Mouse (Mus musculus): Measurements from ENCODE around the gene Shisa8. TPM values are rescaled to one million over a fixed set of nuclear protein-coding genes. Genes with fewer than 3 reads are reported as not detected.
A peak's percentile ranks its signal among the peaks of the same experiment; 100 is the strongest.

Shisa8 gene
- polyA plus RNA-seq, 1 experiment from 2014 or later = 0.13 TPM

DNA sequence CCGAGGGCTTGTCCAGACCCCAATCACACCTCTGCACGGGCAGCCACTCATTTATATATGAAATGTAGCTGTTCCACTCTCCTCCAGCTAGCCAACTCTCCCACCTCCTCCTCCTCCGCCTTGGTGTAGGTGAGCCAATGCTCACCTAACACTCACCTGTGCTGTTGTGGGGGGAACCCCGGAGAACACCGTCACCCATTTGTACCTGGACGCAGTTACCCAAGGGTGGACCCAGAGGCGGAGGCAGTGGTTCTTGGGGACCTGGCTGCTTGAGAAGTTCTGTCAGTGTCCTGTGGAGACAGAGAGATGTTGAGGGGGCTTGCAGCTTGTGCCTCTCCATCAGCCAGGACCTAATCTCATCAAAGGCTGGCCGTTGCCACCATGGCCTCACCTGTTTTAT, 4.3 kb downstream of the Shisa8 start:
- Histone ChIP-seq H3K4me2 (ENCODE audit: low read depth, low read length) (no peak overlapping the region), H3K36me3 (replicated peaks; ENCODE audit: insufficient read depth, low read length) (peaks cover 23% of the 10 kb centered on the region), H3K4me3 (ENCODE audit: low read depth, low read length) (no peak overlapping the region), H3K27ac (ENCODE audit: low read depth) (no peak overlapping the region), H3K4me1 (ENCODE audit: insufficient read depth) (peaks cover 13% of the 10 kb centered on the region), H3K9ac (replicated peaks) (no peak overlapping the region), H3K9me3 (ENCODE audit: low read length) (no peaks in the 10 kb centered on the region), H3K27me3 (ENCODE audit: insufficient read depth, low read length) (peaks cover 41% of the 10 kb centered on the region)
- no peak for TF ChIP-seq EP300 (IDR thresholded peaks at IDR 0.05; ENCODE audit: low read depth)
- TF ChIP-seq CTCF (IDR thresholded peaks at IDR 0.05; ENCODE audit: low read depth) = no peak
- 84% methylated on average over 8 of the region's 8 CpGs for WGBS (ENCODE audit: insufficient replicate concordance)
- DNase-seq = no peak
- ATAC-seq = no peak

- Histone ChIP-seq H3K27me3 (ENCODE audit: insufficient read depth, low read length) (peaks cover 34% of the 10 kb centered on the region), H3K4me3 (ENCODE audit: low read depth, low read length) (no peak overlapping the region)
- no peak for TF ChIP-seq EP300 (IDR thresholded peaks at IDR 0.05; ENCODE audit: low read depth)
These were observed 5.0 kb downstream of the Shisa8 start for GRCm38 (mm10) chr15:82207504-82208219.

DNA sequence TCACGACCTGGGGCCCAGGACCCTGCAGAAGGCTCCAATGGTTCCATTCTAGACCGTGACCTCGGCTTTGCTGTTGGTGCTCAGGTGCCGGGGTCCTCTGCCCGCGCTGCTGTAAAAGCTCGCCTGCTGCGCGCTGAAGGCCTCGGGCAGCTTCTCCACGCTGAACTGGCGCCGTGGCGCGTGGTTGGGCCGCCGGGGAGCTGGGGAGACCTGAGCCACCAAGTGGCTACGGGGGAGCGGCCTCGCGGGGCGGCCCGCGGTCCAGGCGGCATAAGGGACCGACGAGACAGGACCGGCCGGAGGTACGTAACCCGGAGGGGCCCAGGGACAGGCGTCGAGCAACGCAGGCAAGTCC, 5.5 kb downstream of the Shisa8 start:
- Histone ChIP-seq H3K36me3 (replicated peaks; ENCODE audit: insufficient read depth, low read length) (peaks cover 34% of the 10 kb centered on the region), H3K4me1 (ENCODE audit: insufficient read depth) (peaks cover 9% of the 10 kb centered on the region), H3K27me3 (ENCODE audit: insufficient read depth, low read length) (peaks cover 28% of the 10 kb centered on the region), H3K9me3 (ENCODE audit: low read length) (no peaks in the 10 kb centered on the region), H3K4me2 (ENCODE audit: low read depth, low read length) (peak overlapping the region; percentile 22; the same call in 1 of the 2 replicates), H3K9ac (replicated peaks) (no peak overlapping the region; the same call in 1 of the 2 replicates), H3K27ac (ENCODE audit: low read depth) (no peak overlapping the region), H3K4me3 (ENCODE audit: low read depth, low read length) (no peak overlapping the region)
- TF ChIP-seq CTCF (IDR thresholded peaks at IDR 0.05; ENCODE audit: low read depth) (no peak), EP300 (IDR thresholded peaks at IDR 0.05; ENCODE audit: low read depth) (no peak)
- 56% methylated on average over 34 of the region's 34 CpGs for WGBS (ENCODE audit: insufficient replicate concordance)
- ATAC-seq = peak; percentile 10; the same call in 1 of the 2 replicates
- no peak for DNase-seq

More at GRCm38 (mm10) chr15:82207504-82208219, 5.0 kb downstream of the Shisa8 start:
- H3K27ac ChIP-seq (ENCODE audit: low read depth) = no peak overlapping the region
- ATAC-seq = no peak
- no peak overlapping the region for H3K4me2 ChIP-seq (ENCODE audit: low read depth, low read length)
- WGBS (ENCODE audit: insufficient replicate concordance) = 60% methylated on average over 30 of the region's 30 CpGs
- no peak for DNase-seq
- no peaks in the 10 kb centered on the region for H3K9me3 ChIP-seq (ENCODE audit: low read length)
- H3K4me1 ChIP-seq (ENCODE audit: insufficient read depth) = peaks cover 13% of the 10 kb centered on the region
- no peak overlapping the region for H3K9ac ChIP-seq (replicated peaks)
- H3K36me3 ChIP-seq (replicated peaks; ENCODE audit: insufficient read depth, low read length) = peaks cover 30% of the 10 kb centered on the region

GRCm38 (mm10) chr15:82206365-82207104, 6.1 kb downstream of the Shisa8 start:
- Histone ChIP-seq H3K9me3 (ENCODE audit: low read length) (no peaks in the 10 kb centered on the region), H3K36me3 (replicated peaks; ENCODE audit: insufficient read depth, low read length) (peaks cover 38% of the 10 kb centered on the region), H3K4me3 (ENCODE audit: low read depth, low read length) (no peak overlapping the region), H3K27ac (ENCODE audit: low read depth) (no peak overlapping the region), H3K4me2 (ENCODE audit: low read depth, low read length) (no peak overlapping the region; the same call in none of the 2 replicates), H3K27me3 (ENCODE audit: insufficient read depth, low read length) (peaks cover 23% of the 10 kb centered on the region), H3K4me1 (ENCODE audit: insufficient read depth) (peaks cover 6% of the 10 kb centered on the region), H3K9ac (replicated peaks) (no peak overlapping the region; the same call in 1 of the 2 replicates)
- ATAC-seq (peak; percentile 54), DNase-seq (no peak)
- WGBS (ENCODE audit: insufficient replicate concordance) = 62% methylated on average over 9 of the region's 9 CpGs
- no peak for TF ChIP-seq CTCF (IDR thresholded peaks at IDR 0.05; ENCODE audit: low read depth)
- no peak for TF ChIP-seq EP300 (IDR thresholded peaks at IDR 0.05; ENCODE audit: low read depth)

GRCm38 (mm10) chr15:82204680-82205371, 7.8 kb downstream of the Shisa8 start:
- no peak for DNase-seq
- H3K4me3 ChIP-seq (ENCODE audit: low read depth, low read length) = no peak overlapping the region

More at GRCm38 (mm10) chr15:82204680-82205371, 7.8 kb downstream of the Shisa8 start:
- Histone ChIP-seq H3K4me1 (ENCODE audit: insufficient read depth) (peaks cover 6% of the 10 kb centered on the region), H3K4me2 (ENCODE audit: low read depth, low read length) (no peak overlapping the region), H3K27me3 (ENCODE audit: insufficient read depth, low read length) (peaks cover 6% of the 10 kb centered on the region; the same call in 1 of the 2 replicates), H3K9me3 (ENCODE audit: low read length) (no peaks in the 10 kb centered on the region), H3K36me3 (replicated peaks; ENCODE audit: insufficient read depth, low read length) (peaks cover 53% of the 10 kb centered on the region), H3K9ac (replicated peaks) (no peak overlapping the region), H3K27ac (ENCODE audit: low read depth) (no peak overlapping the region)
- WGBS (ENCODE audit: insufficient replicate concordance) = 72% methylated on average over 10 of the region's 10 CpGs
- no peak for TF ChIP-seq CTCF (IDR thresholded peaks at IDR 0.05; ENCODE audit: low read depth)
- TF ChIP-seq EP300 (IDR thresholded peaks at IDR 0.05; ENCODE audit: low read depth) = no peak
- no peak for ATAC-seq

Data from liver, postnatal 0 days (tissue).